Mouse (Mus musculus) neutrophil, adult 83 days (primary cell): ENCODE data around the gene Astl. TPM values are rescaled to one million over a fixed set of nuclear protein-coding genes. Genes with fewer than 3 reads are reported as not detected.

Source experiments
- total RNA-seq, 2 experiments: library from RNA; stranded (reverse); gene quantifications; one replicate each; pipeline ENCODE4 v1.2.4; 2023

The Astl gene
- total RNA-seq, result under 1 TPM; 0.33 to 0.66 TPM

GRCm38 (mm10) chr2:127338416-127338815 lies at the start of gene Astl:
Astl (plus strand) TSS chr2:127338639.

GRCm38 (mm10) chr2:127335767-127336496 lies 2.5 kb upstream of the Astl start, which contains the start of gene Dusp2:
Dusp2 (plus strand) TSS chr2:127336159.

DNA sequence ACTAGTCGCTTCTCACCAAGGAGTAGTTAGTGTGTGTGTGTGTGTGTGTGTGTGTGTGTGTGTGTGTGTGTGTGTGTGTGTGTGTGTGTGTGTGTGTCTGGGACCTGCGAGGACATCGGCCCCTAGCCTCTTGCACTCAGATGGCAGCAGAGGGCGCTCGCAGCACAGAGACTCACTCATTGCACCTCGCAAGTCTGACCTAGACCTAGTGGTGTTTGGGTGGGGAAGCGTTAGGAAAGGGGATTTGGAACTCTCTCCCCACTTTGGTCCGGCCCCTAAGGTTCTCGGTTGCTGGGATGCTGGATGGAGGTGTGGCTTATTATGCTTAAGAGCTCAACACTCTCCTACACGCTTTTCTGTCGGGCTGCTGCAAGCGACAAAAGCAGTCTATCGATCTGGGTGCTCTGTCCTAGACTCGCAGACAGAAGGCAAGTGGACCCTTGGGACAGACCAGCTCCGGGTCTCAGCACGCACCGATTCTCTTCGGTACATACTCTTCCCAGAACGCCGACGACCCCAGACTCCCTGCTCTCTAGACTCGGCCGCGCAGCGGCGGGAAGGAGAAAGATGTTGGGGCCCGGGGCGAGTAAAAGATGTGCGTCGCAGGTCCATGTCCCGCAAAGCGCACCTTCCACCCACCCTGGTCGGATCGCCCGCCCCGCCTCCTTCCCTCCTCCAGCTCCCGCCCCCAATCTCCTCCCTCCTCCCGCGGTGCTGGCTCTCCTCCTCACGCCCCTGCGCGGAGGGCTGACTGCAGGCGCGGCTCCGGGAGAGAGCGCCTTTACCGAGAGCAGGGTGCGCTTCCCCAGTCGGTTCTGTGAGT lies 24.2 kb downstream of the Astl start, which contains the start of gene Adra2b:
TSS of gene Adra2b (plus strand) at position 750 of the 823 bp plus-strand sequence.

Other genes starting within 250 kb of the Astl start
- 10 to 100 TPM; 47.6 to 50.7 TPM for gene Ncaph, start 204.7 kb upstream of the Astl start, total RNA-seq
- gene Itpripl1, start 195.2 kb upstream of the Astl start, total RNA-seq, result 10 to 100 TPM; 20.2 to 26.7 TPM
- under 1 TPM; 0.49 to 0.83 TPM for gene 1810024B03Rik, start 130.4 kb upstream of the Astl start, total RNA-seq
- 10 to 100 TPM; 79.8 to 86.3 TPM for gene Snrnp200, start 130.3 kb upstream of the Astl start, total RNA-seq
- gene Ciao1, start 90.8 kb upstream of the Astl start, total RNA-seq, result 10 to 100 TPM; 28.2 to 31.3 TPM
- gene Tmem127, start 90.7 kb upstream of the Astl start, total RNA-seq, result 10 to 100 TPM; 59.6 to 65.8 TPM
- gene Stard7, start 68.4 kb upstream of the Astl start, total RNA-seq, result 10 to 100 TPM; 69.1 to 72.4 TPM
- gene Dusp2, start 2.5 kb upstream of the Astl start, total RNA-seq, result 10 to 100 TPM; 47.8 to 57.1 TPM
- gene Adra2b, start 24.6 kb downstream of the Astl start, total RNA-seq, result not detected
- not detected for gene Gpat2, start 86.6 kb downstream of the Astl start, total RNA-seq
- 1 to 10 TPM; 4.9 to 9.7 TPM for gene Fahd2a, start 105.9 kb downstream of the Astl start, total RNA-seq
- gene Kcnip3, start 183.5 kb downstream of the Astl start, total RNA-seq, result 1 to 10 TPM; 1.2 to 1.7 TPM
- gene Prom2, start 202.8 kb downstream of the Astl start, total RNA-seq, result not detected
- gene Zfp661, start 248.5 kb downstream of the Astl start, total RNA-seq, result under 1 TPM; 0.88 to 0.94 TPM
- 10 to 100 TPM; 44.1 to 57.7 TPM for gene Mrps5, start 248.6 kb downstream of the Astl start, total RNA-seq